Mouse (Mus musculus) embryonic facial prominence, embryonic 11.5 days (tissue): ENCODE data around the gene Nup214. TPM values are rescaled to one million over a fixed set of nuclear protein-coding genes. Genes with fewer than 3 reads are reported as not detected.

Source experiments
- ATAC-seq: fragments of 200-750 bp; cut with Nextera tagmentation; replicated peaks from 2 replicates; pipeline ENCODE4 v1.8.0; 2017; ENCODE audit warnings: low read depth; ENCODE audit not compliant: insufficient number of reproducible peaks, low FRiP score, low TSS enrichment
- DNase-seq: peaks from one replicate; pipeline ENCODE4 v3.0.0-alpha.2; 2015; ENCODE audit warnings: low spot score
- H3K27ac ChIP-seq: fragments of 300-500 bp; sonication (generic); replicated peaks from 2 replicates; pipeline ENCODE4 v1.5.1; 2014; ENCODE audit warnings: mild to moderate bottlenecking, low read depth, low read length, control low read depth
- H3K27me3 ChIP-seq: fragments of 300-500 bp; sonication (generic); 2 replicates; pipeline ENCODE4 v1.6.1; 2014; ENCODE audit warnings: mild to moderate bottlenecking, low read length, moderate library complexity, mixed read lengths; ENCODE audit not compliant: control insufficient read depth, insufficient read depth
- H3K36me3 ChIP-seq: fragments of 300-500 bp; sonication (generic); replicated peaks from 2 replicates; pipeline ENCODE4 v1.6.1; 2014; ENCODE audit warnings: low read depth, mild to moderate bottlenecking, low read length, moderate library complexity, mixed read lengths; ENCODE audit not compliant: control insufficient read depth, insufficient read depth
- H3K4me1 ChIP-seq: fragments of 300-500 bp; sonication (generic); 2 replicates; pipeline ENCODE4 v1.6.1; 2014; ENCODE audit warnings: low read length, mixed read lengths; ENCODE audit not compliant: control insufficient read depth, insufficient read depth
- H3K4me2 ChIP-seq: fragments of 300-500 bp; sonication (generic); 2 replicates; pipeline ENCODE4 v1.6.1; 2014; ENCODE audit warnings: low read depth, mild to moderate bottlenecking, control low read depth, low read length, moderate library complexity
- H3K4me3 ChIP-seq: fragments of 300-500 bp; sonication (generic); 2 replicates; pipeline ENCODE4 v1.5.1; 2014; ENCODE audit warnings: low read depth, low read length, control low read depth
- H3K9ac ChIP-seq: fragments of 300-500 bp; sonication (generic); replicated peaks from 2 replicates; pipeline ENCODE4 v1.6.1; 2014; ENCODE audit warnings: mild to moderate bottlenecking, control low read depth, low read length
- H3K9me3 ChIP-seq: fragments of 300-500 bp; sonication (generic); replicated peaks from 2 replicates; pipeline ENCODE4 v1.6.1; 2016; ENCODE audit warnings: mild to moderate bottlenecking, low read length, inconsistent platforms, mixed read lengths; ENCODE audit not compliant: control insufficient read depth
- WGBS: fragments of 180-500 bp; shearing (Covaris S2); extraction: QIAGEN DNeasy Blood & Tissue Kit; methylation state at CpG from one replicate; pipeline ENCODE4 v1.1.7; 2014; 5-methylcytosine and 5-hydroxymethylcytosine counted together
- polyA plus RNA-seq: library from polyadenylated mRNA; unstranded; fragments of >200 nt; fragmentation: Nextera tagmentation; extraction: Ambion mirVana; gene quantifications from 2 replicates; pipeline ENCODE4 v1.2.1, GENCODE M21; 2014

Nup214 gene
- polyA plus RNA-seq, 1 experiment from 2014 or later, result 78.2 TPM

DNA sequence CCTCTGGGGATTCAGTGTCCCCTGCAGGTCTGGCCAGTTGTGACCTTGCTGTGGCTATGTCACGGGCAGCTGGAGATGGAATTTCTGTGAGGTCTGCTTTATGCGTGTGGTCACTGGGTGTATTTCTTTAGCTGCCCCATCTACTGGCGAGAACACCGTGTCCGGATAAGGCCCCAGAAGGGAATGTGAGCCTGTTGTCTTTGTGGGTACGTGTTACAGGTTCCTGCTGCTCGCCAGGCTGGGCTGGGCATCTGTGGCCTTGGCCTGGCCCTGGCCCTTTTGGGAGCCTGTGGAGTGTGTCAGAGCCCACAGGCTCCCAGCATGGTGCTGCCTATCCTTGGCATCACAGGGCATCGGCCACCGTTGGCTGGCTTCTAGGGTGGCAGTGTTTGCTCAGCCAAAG lies 19.5 kb upstream of the Nup214 start:
- no peaks in the 10 kb centered on the region for H3K9me3 ChIP-seq
- DNase-seq (no peak), ATAC-seq (no peak)
- H3K27me3 ChIP-seq, result no peaks in the 10 kb centered on the region
- H3K4me3 ChIP-seq, result no peak overlapping the region
- no peaks in the 10 kb centered on the region; the same call in none of the 2 replicates for H3K36me3 ChIP-seq
- no peak overlapping the region for H3K9ac ChIP-seq
- 92% methylated on average over 9 of the region's 9 CpGs for WGBS
- no peak overlapping the region for H3K4me2 ChIP-seq
- no peaks in the 10 kb centered on the region for H3K4me1 ChIP-seq
- no peak overlapping the region for H3K27ac ChIP-seq

GRCm38 (mm10) chr2:31955686-31956085 lies 18.6 kb upstream of the Nup214 start:
- no peak for DNase-seq
- Histone ChIP-seq H3K4me3 (no peak overlapping the region), H3K4me2 (no peak overlapping the region), H3K36me3 (no peaks in the 10 kb centered on the region; the same call in none of the 2 replicates), H3K27me3 (no peaks in the 10 kb centered on the region), H3K9ac (no peak overlapping the region), H3K27ac (no peak overlapping the region), H3K9me3 (no peaks in the 10 kb centered on the region), H3K4me1 (no peaks in the 10 kb centered on the region)
- 86% methylated on average over 5 of the region's 5 CpGs for WGBS
- ATAC-seq, result no peak

- Histone ChIP-seq H3K36me3 (no peaks in the 10 kb centered on the region; the same call in none of the 2 replicates), H3K4me2 (no peak overlapping the region), H3K9ac (no peak overlapping the region), H3K27me3 (no peaks in the 10 kb centered on the region), H3K4me1 (no peaks in the 10 kb centered on the region), H3K9me3 (no peaks in the 10 kb centered on the region), H3K4me3 (no peak overlapping the region), H3K27ac (no peak overlapping the region)
- DNase-seq (no peak), ATAC-seq (no peak)
- WGBS, result 91% methylated on average over 10 of the region's 10 CpGs
These were observed 17.0 kb upstream of the Nup214 start for GRCm38 (mm10) chr2:31957211-31957610.

GRCm38 (mm10) chr2:31960986-31961385 lies 13.2 kb upstream of the Nup214 start:
- Histone ChIP-seq H3K4me3 (no peak overlapping the region), H3K9ac (no peak overlapping the region), H3K27me3 (no peaks in the 10 kb centered on the region), H3K4me1 (no peaks in the 10 kb centered on the region), H3K27ac (no peak overlapping the region), H3K4me2 (no peak overlapping the region), H3K36me3 (no peaks in the 10 kb centered on the region), H3K9me3 (no peaks in the 10 kb centered on the region)
- DNase-seq (no peak), ATAC-seq (no peak)
- WGBS, result 95% methylated on average over 8 of the region's 8 CpGs

DNA sequence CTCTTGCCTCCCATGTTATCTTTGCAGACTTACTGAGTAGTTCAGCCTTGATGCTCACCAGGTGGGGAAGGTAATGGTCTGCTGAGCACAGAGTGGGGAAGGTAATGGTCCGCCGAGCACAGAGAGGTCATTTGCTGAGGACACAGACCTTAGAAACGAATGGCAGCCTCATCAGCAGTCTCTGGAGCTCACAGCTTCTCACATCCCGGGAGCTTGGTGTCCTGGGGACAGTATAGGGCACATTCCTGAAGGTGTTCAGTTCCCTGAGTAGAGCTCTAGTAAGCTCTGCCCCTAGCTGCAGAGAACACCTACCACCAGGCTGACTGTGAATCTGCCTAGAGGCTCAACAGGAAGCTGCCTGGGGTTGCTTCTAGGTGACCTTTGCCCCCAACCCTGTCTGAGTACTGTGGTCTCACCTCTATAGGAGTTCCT lies 12.4 kb upstream of the Nup214 start:
- no peaks in the 10 kb centered on the region for H3K4me1 ChIP-seq
- H3K27ac ChIP-seq, result no peak overlapping the region
- no peaks in the 10 kb centered on the region for H3K27me3 ChIP-seq
- H3K9ac ChIP-seq, result no peak overlapping the region
- no peaks in the 10 kb centered on the region for H3K36me3 ChIP-seq
- 59% methylated on average over 4 of the region's 4 CpGs for WGBS
- H3K4me3 ChIP-seq, result no peak overlapping the region
- H3K4me2 ChIP-seq, result no peak overlapping the region
- no peaks in the 10 kb centered on the region for H3K9me3 ChIP-seq
- ATAC-seq, result no peak
- DNase-seq, result no peak

DNA sequence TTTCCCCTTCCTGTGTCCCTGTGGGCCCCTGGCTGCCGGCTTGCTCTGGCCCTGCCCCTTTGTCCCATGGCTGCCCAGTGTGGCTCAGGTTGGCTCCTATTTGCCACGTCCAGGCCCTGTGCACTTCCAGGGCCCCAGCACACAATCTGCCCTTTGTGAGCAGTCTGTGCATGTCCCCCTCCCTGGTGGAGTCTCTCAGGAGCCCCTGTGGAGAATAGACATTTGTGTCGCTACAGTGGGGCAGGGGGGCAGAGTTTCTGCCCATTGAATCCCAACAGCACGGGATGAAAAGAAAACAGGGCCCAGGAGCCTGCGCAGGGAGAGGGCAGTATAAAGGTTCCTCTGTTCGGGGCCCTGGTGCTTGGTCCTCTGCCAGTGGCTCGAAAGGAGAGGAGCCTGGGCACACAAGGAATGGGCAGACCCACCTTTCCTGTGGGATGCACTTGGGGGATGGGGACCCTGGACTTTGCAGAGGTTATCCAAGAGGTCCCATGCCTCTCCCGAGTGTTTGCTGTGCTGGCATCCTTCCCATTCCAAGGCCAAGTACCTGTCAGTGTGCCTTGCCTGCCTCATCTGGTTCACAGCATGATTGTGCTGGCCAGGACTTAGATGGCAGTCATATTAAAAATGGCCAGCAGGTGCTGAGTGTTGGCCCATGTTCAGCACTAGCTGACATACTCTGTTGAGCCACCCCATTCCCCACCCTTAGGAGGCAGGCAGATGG lies 11.6 kb upstream of the Nup214 start:
- Histone ChIP-seq H3K4me1 (no peaks in the 10 kb centered on the region), H3K4me3 (no peak overlapping the region), H3K4me2 (no peak overlapping the region), H3K36me3 (no peaks in the 10 kb centered on the region), H3K27ac (no peak overlapping the region), H3K27me3 (no peaks in the 10 kb centered on the region), H3K9ac (no peak overlapping the region), H3K9me3 (no peaks in the 10 kb centered on the region)
- DNase-seq (peak; percentile 3), ATAC-seq (peak; percentile 58; the same call in 1 of the 2 replicates)
- whole genome bisulfite sequencing, result 49% methylated on average over 8 of the region's 8 CpGs

DNA sequence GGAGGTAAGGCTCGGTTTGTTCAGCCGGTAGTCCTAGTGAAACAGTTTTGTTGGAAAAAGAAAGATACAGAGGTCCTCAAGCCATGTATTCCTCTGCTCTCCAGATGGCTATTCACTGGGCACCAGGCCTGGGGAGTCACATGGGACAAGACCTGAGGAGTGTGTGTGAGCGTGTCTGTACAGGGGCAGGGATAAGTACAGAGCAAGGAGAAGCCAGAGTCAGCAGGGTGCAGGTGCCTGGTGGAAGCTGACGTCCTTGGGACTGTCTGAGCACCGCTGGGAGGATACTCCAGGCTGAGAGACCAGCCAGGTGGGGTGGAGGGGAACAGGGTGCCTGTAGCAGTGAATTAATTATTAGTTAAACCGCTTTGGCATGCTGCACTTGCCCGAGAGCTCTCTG lies 10.7 kb upstream of the Nup214 start:
- H3K9me3 ChIP-seq, result no peaks in the 10 kb centered on the region
- H3K4me2 ChIP-seq, result no peak overlapping the region
- no peak overlapping the region for H3K27ac ChIP-seq
- no peaks in the 10 kb centered on the region for H3K4me1 ChIP-seq
- H3K4me3 ChIP-seq, result no peak overlapping the region
- H3K36me3 ChIP-seq, result no peaks in the 10 kb centered on the region
- 86% methylated on average over 7 of the region's 7 CpGs for WGBS
- H3K27me3 ChIP-seq, result no peaks in the 10 kb centered on the region
- H3K9ac ChIP-seq, result no peak overlapping the region
- no peak for DNase-seq
- no peak for ATAC-seq

DNA sequence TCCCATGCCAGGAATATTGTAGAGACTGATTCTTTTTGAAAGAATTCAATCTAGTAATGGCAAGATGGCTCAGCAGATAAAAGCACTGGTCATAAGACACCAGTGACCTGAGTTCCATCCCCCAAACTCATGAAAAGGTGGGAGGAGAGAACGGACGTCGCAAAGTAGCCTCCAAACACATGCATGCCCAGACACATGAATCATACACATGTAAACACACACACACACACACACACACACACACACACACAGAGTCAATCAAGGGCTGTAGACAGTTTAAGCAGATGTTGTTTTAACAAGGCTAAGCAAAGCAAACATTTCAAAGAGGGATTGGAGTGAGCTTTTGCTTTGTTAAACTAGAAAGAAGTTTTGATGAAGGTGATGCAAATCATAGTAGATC lies 10.0 kb upstream of the Nup214 start:
- H3K27me3 ChIP-seq, result no peaks in the 10 kb centered on the region
- H3K27ac ChIP-seq, result no peak overlapping the region
- ATAC-seq (no peak), DNase-seq (no peak)
- H3K9me3 ChIP-seq, result no peaks in the 10 kb centered on the region
- H3K9ac ChIP-seq, result no peak overlapping the region
- H3K4me1 ChIP-seq, result no peaks in the 10 kb centered on the region
- no peak overlapping the region for H3K4me2 ChIP-seq
- H3K4me3 ChIP-seq, result no peak overlapping the region
- 81% methylated on average over 3 of the region's 3 CpGs for WGBS
- no peaks in the 10 kb centered on the region for H3K36me3 ChIP-seq
